Mouse (Mus musculus): ENCODE results near the gene Apoa5.
"Not testable (repeated sequence)": the region's sequence is repeated elsewhere in the genome, so short reads cannot be mapped to it uniquely, and the experiment has no call there.

The Apoa5 gene

GRCm38 (mm10) chr9:46298381-46298780 lies 29.9 kb downstream of the Apoa5 start:
- Histone ChIP-seq H3K27me3 (ENCODE audit: control insufficient read depth, insufficient read depth, low read length, poor library complexity, severe bottlenecking) (no peaks in the 10 kb centered on the region), H3K36me3 (ENCODE audit: control insufficient read depth, insufficient read depth, low read length, poor library complexity, severe bottlenecking) (peaks cover 8% of the 10 kb centered on the region)
- DNase-seq (ENCODE audit: low read depth, low spot score), result no peak

DNA sequence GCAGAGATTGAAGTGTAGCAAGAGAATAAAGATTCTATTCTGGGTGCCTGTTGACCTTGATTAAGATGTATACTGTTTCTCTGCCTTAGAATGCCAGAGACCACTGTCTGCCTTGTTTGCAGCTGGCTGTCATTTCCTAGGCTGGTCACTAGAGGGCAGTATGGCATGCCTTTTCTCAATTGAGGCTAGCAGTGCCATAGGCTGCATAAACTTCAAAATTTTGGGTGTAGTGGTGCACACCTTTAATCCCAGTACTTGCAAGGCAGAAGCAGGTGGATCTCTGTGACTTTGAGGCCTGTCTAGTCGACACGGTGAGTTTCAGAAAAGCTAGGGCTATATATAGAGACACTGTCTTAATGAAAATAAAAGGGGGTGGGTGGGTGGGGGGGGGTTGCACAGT lies 33.7 kb downstream of the Apoa5 start:
- Histone ChIP-seq H3K36me3 (ENCODE audit: control insufficient read depth, insufficient read depth, low read length, poor library complexity, severe bottlenecking) (peaks cover 5% of the 10 kb centered on the region), H3K27me3 (ENCODE audit: control insufficient read depth, insufficient read depth, low read length, poor library complexity, severe bottlenecking) (no peaks in the 10 kb centered on the region)
- DNase-seq (ENCODE audit: low read depth, low spot score), result peak; percentile 70

GRCm38 (mm10) chr9:46309121-46309520 lies 40.7 kb downstream of the Apoa5 start:
- H3K27me3 ChIP-seq (ENCODE audit: control insufficient read depth, insufficient read depth, low read length, poor library complexity, severe bottlenecking), result no peaks in the 10 kb centered on the region
- no peaks in the 10 kb centered on the region for H3K36me3 ChIP-seq (ENCODE audit: control insufficient read depth, insufficient read depth, low read length, poor library complexity, severe bottlenecking)
- no peak for DNase-seq (ENCODE audit: low read depth, low spot score)

GRCm38 (mm10) chr9:46314507-46314906 lies 46.1 kb downstream of the Apoa5 start:
- DNase-seq (ENCODE audit: low read depth, low spot score), result peak; percentile 80
- Histone ChIP-seq H3K27me3 (ENCODE audit: control insufficient read depth, insufficient read depth, low read length, poor library complexity, severe bottlenecking) (no peaks in the 10 kb centered on the region), H3K36me3 (ENCODE audit: control insufficient read depth, insufficient read depth, low read length, poor library complexity, severe bottlenecking) (no peaks in the 10 kb centered on the region)

DNA sequence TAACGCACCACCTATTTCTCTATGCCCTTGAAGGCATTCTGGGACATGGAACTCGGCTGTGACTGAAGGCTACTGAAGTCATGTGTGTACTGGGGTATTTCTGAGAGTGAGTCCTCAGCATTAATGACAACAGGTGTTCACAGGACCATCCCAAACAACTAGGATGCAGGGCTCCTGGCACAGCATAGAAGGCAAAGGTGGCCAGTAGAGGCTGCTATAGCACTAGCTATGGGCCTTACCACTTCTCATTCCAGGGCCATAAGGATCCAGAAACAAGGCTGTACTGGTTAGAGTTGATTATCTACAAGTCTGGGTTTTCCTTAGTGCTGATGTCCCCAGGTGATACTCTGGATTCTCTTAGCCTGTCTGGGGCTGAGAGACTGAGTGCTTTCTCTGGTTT lies 46.5 kb downstream of the Apoa5 start:
- H3K27me3 ChIP-seq (ENCODE audit: control insufficient read depth, insufficient read depth, low read length, poor library complexity, severe bottlenecking), result no peaks in the 10 kb centered on the region
- no peak for DNase-seq (ENCODE audit: low read depth, low spot score)
- H3K36me3 ChIP-seq (ENCODE audit: control insufficient read depth, insufficient read depth, low read length, poor library complexity, severe bottlenecking), result no peaks in the 10 kb centered on the region

DNA sequence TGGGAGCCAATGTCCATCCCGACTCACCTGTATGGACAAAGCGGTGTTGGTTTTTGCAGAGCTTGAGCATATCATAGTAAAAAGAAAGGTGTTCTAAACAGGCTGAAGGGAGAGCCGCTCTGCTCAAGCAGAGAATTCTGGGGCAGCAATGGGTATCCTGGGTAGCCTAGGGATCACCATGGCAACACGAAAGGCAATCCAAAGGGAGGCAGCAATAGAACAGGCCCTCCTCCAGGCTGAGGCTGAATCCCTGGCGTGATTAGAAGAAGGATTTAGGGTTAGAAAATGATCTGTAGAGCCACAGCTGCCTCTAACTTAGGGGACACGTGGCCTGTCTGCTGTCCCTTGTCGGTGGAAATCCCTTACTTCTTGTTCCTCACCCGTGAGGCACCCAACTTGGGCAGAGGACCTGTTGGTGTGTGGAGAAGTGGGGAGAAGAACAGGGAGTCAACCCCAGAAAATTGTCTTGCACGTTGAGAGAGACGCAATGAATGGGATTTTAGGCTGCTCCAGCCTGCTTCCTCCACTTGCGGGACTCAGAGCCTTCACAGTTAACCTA lies 47.5 kb downstream of the Apoa5 start:
- Histone ChIP-seq H3K36me3 (ENCODE audit: control insufficient read depth, insufficient read depth, low read length, poor library complexity, severe bottlenecking) (no peaks in the 10 kb centered on the region), H3K27me3 (ENCODE audit: control insufficient read depth, insufficient read depth, low read length, poor library complexity, severe bottlenecking) (no peaks in the 10 kb centered on the region)
- no peak for DNase-seq (ENCODE audit: low read depth, low spot score)

DNA sequence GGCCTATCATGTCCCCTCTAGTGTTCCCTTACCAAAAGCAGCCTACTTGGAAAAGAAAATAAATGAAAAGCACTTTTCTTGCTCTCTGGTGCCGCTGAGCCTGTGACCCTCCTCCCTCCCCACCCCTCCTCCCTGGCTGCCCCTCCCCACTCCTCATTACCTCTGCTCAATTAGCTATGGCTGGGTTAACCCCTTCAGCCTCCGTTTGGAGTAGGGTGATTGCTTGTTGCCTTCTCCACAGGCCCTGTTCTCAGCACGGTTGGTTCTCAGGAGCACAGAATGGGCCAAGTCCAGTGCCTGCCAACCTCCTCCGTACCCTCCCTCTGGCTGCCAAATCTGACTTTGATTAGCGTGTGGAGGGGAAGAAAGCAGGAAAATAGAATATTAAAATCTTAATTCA lies 48.0 kb downstream of the Apoa5 start:
- no peak for DNase-seq (ENCODE audit: low read depth, low spot score)
- Histone ChIP-seq H3K36me3 (ENCODE audit: control insufficient read depth, insufficient read depth, low read length, poor library complexity, severe bottlenecking) (no peaks in the 10 kb centered on the region), H3K27me3 (ENCODE audit: control insufficient read depth, insufficient read depth, low read length, poor library complexity, severe bottlenecking) (no peaks in the 10 kb centered on the region)

- DNase-seq (ENCODE audit: low read depth, low spot score), result no peak
- H3K36me3 ChIP-seq (ENCODE audit: control insufficient read depth, insufficient read depth, low read length, poor library complexity, severe bottlenecking), result no peaks in the 10 kb centered on the region
- H3K27me3 ChIP-seq (ENCODE audit: control insufficient read depth, insufficient read depth, low read length, poor library complexity, severe bottlenecking), result no peaks in the 10 kb centered on the region
Observed at GRCm38 (mm10) chr9:46316909-46317308, 48.5 kb downstream of the Apoa5 start.

DNA sequence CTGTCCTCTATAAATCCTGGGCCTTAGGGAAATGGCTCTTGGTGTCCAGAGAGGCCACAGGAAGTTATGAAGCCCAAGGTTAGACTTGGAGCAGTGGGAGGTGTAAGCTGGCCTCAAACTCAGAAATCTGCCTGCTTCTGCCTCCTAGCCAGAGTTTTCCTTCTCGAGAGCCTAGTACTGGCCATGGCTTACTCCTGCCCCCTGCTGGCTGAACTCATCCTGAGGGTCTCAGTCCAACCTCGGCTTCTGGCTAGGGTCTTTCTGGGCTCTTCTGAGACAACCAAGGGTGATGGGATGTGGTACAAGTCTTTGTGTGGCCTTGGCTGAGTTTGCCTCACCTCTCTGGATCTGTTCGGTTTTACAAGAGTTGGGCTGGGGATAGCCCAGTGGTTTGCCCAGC lies 49.5 kb downstream of the Apoa5 start:
- H3K36me3 ChIP-seq (ENCODE audit: control insufficient read depth, insufficient read depth, low read length, poor library complexity, severe bottlenecking), result no peaks in the 10 kb centered on the region
- DNase-seq (ENCODE audit: low read depth, low spot score), result peak; percentile 6
- no peaks in the 10 kb centered on the region for H3K27me3 ChIP-seq (ENCODE audit: control insufficient read depth, insufficient read depth, low read length, poor library complexity, severe bottlenecking)

DNA sequence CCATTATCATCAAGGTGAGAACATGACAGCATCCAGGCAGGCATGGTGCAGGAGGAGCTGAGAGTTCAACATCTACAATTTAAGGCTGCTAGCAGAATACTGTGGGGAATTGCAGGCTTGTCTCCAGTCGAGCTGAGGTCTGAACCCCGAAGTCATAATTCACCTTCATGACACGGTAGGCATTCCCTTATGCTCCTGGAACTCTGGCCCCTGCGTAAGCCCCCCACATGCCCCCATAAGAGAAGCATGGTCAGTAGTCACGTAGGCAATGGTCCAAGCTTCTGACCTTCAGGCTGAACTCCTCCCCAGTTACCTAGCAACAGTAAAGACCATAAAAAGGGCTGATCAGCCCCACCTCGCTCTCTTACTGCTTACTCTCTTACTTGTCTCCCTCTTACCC lies 51.5 kb downstream of the Apoa5 start, which contains the start of gene 4931429L15Rik:
Gene 4931429L15Rik (minus strand): TSS at position 101 of the 400 bp plus-strand sequence.
- DNase-seq (ENCODE audit: low read depth, low spot score); H3K36me3 ChIP-seq (ENCODE audit: control insufficient read depth, insufficient read depth, low read length, poor library complexity, severe bottlenecking); H3K27me3 ChIP-seq (ENCODE audit: control insufficient read depth, insufficient read depth, low read length, poor library complexity, severe bottlenecking): not testable (repeated sequence)

DNA sequence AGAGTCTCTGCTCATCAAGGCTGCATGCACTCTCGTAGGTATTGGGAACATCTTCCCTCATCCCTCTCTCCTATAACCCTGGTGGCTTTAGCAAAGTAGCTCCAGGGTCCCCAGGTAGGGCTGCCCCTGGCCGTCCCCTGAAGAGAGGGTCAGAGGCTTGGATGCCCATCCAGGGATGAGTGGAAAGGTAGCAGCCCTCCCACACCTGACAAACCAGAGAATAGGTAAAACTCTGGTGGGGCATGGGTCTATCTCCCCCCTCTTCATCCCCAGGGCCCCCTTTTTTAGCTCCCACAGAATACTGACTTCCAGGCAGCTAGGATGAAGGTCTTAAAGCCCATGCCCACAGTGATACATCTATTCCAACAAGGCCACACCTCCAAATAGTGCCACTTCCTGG lies 52.0 kb downstream of the Apoa5 start:
- no peak for DNase-seq (ENCODE audit: low read depth, low spot score)
- no peaks in the 10 kb centered on the region for H3K27me3 ChIP-seq (ENCODE audit: control insufficient read depth, insufficient read depth, low read length, poor library complexity, severe bottlenecking)
- no peaks in the 10 kb centered on the region for H3K36me3 ChIP-seq (ENCODE audit: control insufficient read depth, insufficient read depth, low read length, poor library complexity, severe bottlenecking)

Data from splenic B cell, adult 2 months (primary cell).